Mouse (Mus musculus): ENCODE results near the gene Ikzf1.

DNA sequence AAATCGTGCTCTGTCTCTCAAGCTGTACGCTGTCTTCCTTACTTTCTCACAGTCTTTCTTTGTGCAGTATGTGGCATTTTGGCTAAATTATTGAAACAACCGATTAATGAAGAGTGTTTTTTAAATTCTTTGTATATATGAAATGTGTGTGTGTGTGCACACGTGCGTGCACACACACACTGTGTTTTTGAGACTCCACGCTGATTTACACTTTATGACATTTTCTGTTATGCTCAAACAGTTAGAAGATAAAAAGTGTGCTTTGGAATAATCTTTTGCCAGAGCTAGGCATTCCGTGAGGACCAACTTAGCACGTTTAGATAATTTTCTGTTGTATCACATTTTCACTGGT is 6.0 kb downstream of the Ikzf1 start:
- TF ChIP-seq POLR2A (IDR thresholded peaks at IDR 0.05; ENCODE audit: extremely low read depth, insufficient read depth, low read length): no peak
- no peak for TF ChIP-seq CTCF (IDR thresholded peaks at IDR 0.05; ENCODE audit: low read depth, low read length)

Data from liver, adult 2 months (tissue).